Mouse (Mus musculus): ENCODE data around the gene Ptprd. TPM values are rescaled to one million over a fixed set of nuclear protein-coding genes. Genes with fewer than 3 reads are reported as not detected.
A peak's percentile ranks its signal among the peaks of the same experiment; 100 is the strongest.

The Ptprd gene
- polyA plus RNA-seq, 1 experiment from 2014 or later = 21.0 TPM

- no peaks in the 10 kb centered on the region for H3K9me3 ChIP-seq (ENCODE audit: control insufficient read depth, low read length)
- no peak overlapping the region for H3K9ac ChIP-seq (ENCODE audit: low read length)
- 0 out of 2 replicates have a peak, but pooled peaks cover 2% of the 10 kb centered on the region for H3K4me1 ChIP-seq (ENCODE audit: control insufficient read depth, insufficient read depth, low read length)
- H3K27me3 ChIP-seq (ENCODE audit: control insufficient read depth, insufficient read depth, low read length) = no peaks in the 10 kb centered on the region
- ATAC-seq (ENCODE audit: insufficient number of reproducible peaks, low FRiP score, low TSS enrichment, low read depth) = no peak
- no peak overlapping the region for H3K27ac ChIP-seq (replicated peaks; ENCODE audit: low read depth, low read length)
- 80% methylated on average over 5 of the region's 5 CpGs for WGBS
- no peak for DNase-seq (ENCODE audit: low spot score)
- no peaks in the 10 kb centered on the region for H3K36me3 ChIP-seq (ENCODE audit: control insufficient read depth, insufficient read depth, low read length)
- no peak overlapping the region for H3K4me3 ChIP-seq (ENCODE audit: low read depth, low read length)
- H3K4me2 ChIP-seq (ENCODE audit: low read depth, severe bottlenecking) = no peak overlapping the region
Observed at GRCm38 (mm10) chr4:76461336-76461735, 1750.4 kb downstream of the Ptprd start.

- no peak for DNase-seq (ENCODE audit: low spot score)
- Histone ChIP-seq H3K36me3 (ENCODE audit: control insufficient read depth, insufficient read depth, low read length) (no peaks in the 10 kb centered on the region), H3K27me3 (ENCODE audit: control insufficient read depth, insufficient read depth, low read length) (no peaks in the 10 kb centered on the region), H3K9ac (ENCODE audit: low read length) (no peak overlapping the region), H3K4me1 (ENCODE audit: control insufficient read depth, insufficient read depth, low read length) (0 out of 2 replicates have a peak, but pooled peaks cover 2% of the 10 kb centered on the region), H3K4me3 (ENCODE audit: low read depth, low read length) (no peak overlapping the region), H3K27ac (replicated peaks; ENCODE audit: low read depth, low read length) (no peak overlapping the region), H3K9me3 (ENCODE audit: control insufficient read depth, low read length) (no peaks in the 10 kb centered on the region), H3K4me2 (ENCODE audit: low read depth, severe bottlenecking) (no peak overlapping the region)
- ATAC-seq (ENCODE audit: insufficient number of reproducible peaks, low FRiP score, low TSS enrichment, low read depth) = no peak
- whole genome bisulfite sequencing = 67% methylated on average over 1 of the region's 1 CpGs
Observed at GRCm38 (mm10) chr4:76460556-76460955, 1751.2 kb downstream of the Ptprd start.

GRCm38 (mm10) chr4:76459621-76460020 is 1752.1 kb downstream of the Ptprd start:
- Histone ChIP-seq H3K4me2 (ENCODE audit: low read depth, severe bottlenecking) (no peak overlapping the region), H3K4me1 (ENCODE audit: control insufficient read depth, insufficient read depth, low read length) (0 out of 2 replicates have a peak, but pooled peaks cover 2% of the 10 kb centered on the region), H3K36me3 (ENCODE audit: control insufficient read depth, insufficient read depth, low read length) (no peaks in the 10 kb centered on the region), H3K27me3 (ENCODE audit: control insufficient read depth, insufficient read depth, low read length) (no peaks in the 10 kb centered on the region), H3K9ac (ENCODE audit: low read length) (no peak overlapping the region), H3K4me3 (ENCODE audit: low read depth, low read length) (no peak overlapping the region), H3K9me3 (ENCODE audit: control insufficient read depth, low read length) (no peaks in the 10 kb centered on the region), H3K27ac (replicated peaks; ENCODE audit: low read depth, low read length) (no peak overlapping the region)
- no peak for ATAC-seq (ENCODE audit: insufficient number of reproducible peaks, low FRiP score, low TSS enrichment, low read depth)
- no peak for DNase-seq (ENCODE audit: low spot score)

- DNase-seq (ENCODE audit: low spot score) (no peak), ATAC-seq (ENCODE audit: insufficient number of reproducible peaks, low FRiP score, low TSS enrichment, low read depth) (no peak)
- H3K4me2 ChIP-seq (ENCODE audit: low read depth, severe bottlenecking) = no peak overlapping the region
Observed at GRCm38 (mm10) chr4:76452286-76452685, 1759.5 kb downstream of the Ptprd start.

GRCm38 (mm10) chr4:76451019-76451552 is 1760.7 kb downstream of the Ptprd start:
- H3K36me3 ChIP-seq (ENCODE audit: control insufficient read depth, insufficient read depth, low read length) = no peaks in the 10 kb centered on the region
- ATAC-seq (ENCODE audit: insufficient number of reproducible peaks, low FRiP score, low TSS enrichment, low read depth) = no peak
- H3K9me3 ChIP-seq (ENCODE audit: control insufficient read depth, low read length) = no peaks in the 10 kb centered on the region
- H3K27ac ChIP-seq (replicated peaks; ENCODE audit: low read depth, low read length) = no peak overlapping the region; the same call in 1 of the 2 replicates
- 43% methylated on average over 8 of the region's 8 CpGs for WGBS
- H3K4me1 ChIP-seq (ENCODE audit: control insufficient read depth, insufficient read depth, low read length) = no peaks in the 10 kb centered on the region
- peak overlapping the region; percentile 97; the same call in 1 of the 2 replicates for H3K9ac ChIP-seq (ENCODE audit: low read length)
- peak overlapping the region; percentile 85 for H3K4me3 ChIP-seq (ENCODE audit: low read depth, low read length)
- DNase-seq (ENCODE audit: low spot score) = no peak
- H3K27me3 ChIP-seq (ENCODE audit: control insufficient read depth, insufficient read depth, low read length) = no peaks in the 10 kb centered on the region
- peak overlapping the region; percentile 69 for H3K4me2 ChIP-seq (ENCODE audit: low read depth, severe bottlenecking)

More at GRCm38 (mm10) chr4:76452286-76452685, 1759.5 kb downstream of the Ptprd start:
- Histone ChIP-seq H3K27ac (replicated peaks; ENCODE audit: low read depth, low read length) (no peak overlapping the region), H3K4me3 (ENCODE audit: low read depth, low read length) (no peak overlapping the region), H3K27me3 (ENCODE audit: control insufficient read depth, insufficient read depth, low read length) (no peaks in the 10 kb centered on the region), H3K9ac (ENCODE audit: low read length) (no peak overlapping the region), H3K36me3 (ENCODE audit: control insufficient read depth, insufficient read depth, low read length) (no peaks in the 10 kb centered on the region), H3K4me1 (ENCODE audit: control insufficient read depth, insufficient read depth, low read length) (no peaks in the 10 kb centered on the region), H3K9me3 (ENCODE audit: control insufficient read depth, low read length) (no peaks in the 10 kb centered on the region)
- whole genome bisulfite sequencing = 79% methylated on average over 4 of the region's 4 CpGs

- ATAC-seq (ENCODE audit: insufficient number of reproducible peaks, low FRiP score, low TSS enrichment, low read depth) = peak; percentile 83
- peak overlapping the region; percentile 97 for H3K9ac ChIP-seq (ENCODE audit: low read length)
- peak; percentile 79 for DNase-seq (ENCODE audit: low spot score)
- no peaks in the 10 kb centered on the region for H3K9me3 ChIP-seq (ENCODE audit: control insufficient read depth, low read length)
- under 1% methylated on average over 34 of the region's 34 CpGs for WGBS
- H3K4me1 ChIP-seq (ENCODE audit: control insufficient read depth, insufficient read depth, low read length) = no peaks in the 10 kb centered on the region
- no peaks in the 10 kb centered on the region for H3K36me3 ChIP-seq (ENCODE audit: control insufficient read depth, insufficient read depth, low read length)
- H3K27me3 ChIP-seq (ENCODE audit: control insufficient read depth, insufficient read depth, low read length) = no peaks in the 10 kb centered on the region
- peak overlapping the region; percentile 82 for H3K27ac ChIP-seq (replicated peaks; ENCODE audit: low read depth, low read length)
- H3K4me2 ChIP-seq (ENCODE audit: low read depth, severe bottlenecking) = peak overlapping the region; percentile 69
- H3K4me3 ChIP-seq (ENCODE audit: low read depth, low read length) = peak overlapping the region; percentile 85
Observed at GRCm38 (mm10) chr4:76450351-76451018, 1761.3 kb downstream of the Ptprd start.

GRCm38 (mm10) chr4:76449466-76450350 is 1762.1 kb downstream of the Ptprd start:
- Histone ChIP-seq H3K27ac (replicated peaks; ENCODE audit: low read depth, low read length) (peak overlapping the region; percentile 82), H3K4me3 (ENCODE audit: low read depth, low read length) (peak overlapping the region; percentile 85), H3K9ac (ENCODE audit: low read length) (peak overlapping the region; percentile 97), H3K27me3 (ENCODE audit: control insufficient read depth, insufficient read depth, low read length) (no peaks in the 10 kb centered on the region), H3K36me3 (ENCODE audit: control insufficient read depth, insufficient read depth, low read length) (no peaks in the 10 kb centered on the region), H3K4me1 (ENCODE audit: control insufficient read depth, insufficient read depth, low read length) (no peaks in the 10 kb centered on the region), H3K4me2 (ENCODE audit: low read depth, severe bottlenecking) (peak overlapping the region; percentile 69), H3K9me3 (ENCODE audit: control insufficient read depth, low read length) (no peaks in the 10 kb centered on the region)
- under 1% methylated on average over 93 of the region's 99 CpGs for WGBS
- peak; percentile 84 for DNase-seq (ENCODE audit: low spot score)
- peak; percentile 84 for ATAC-seq (ENCODE audit: insufficient number of reproducible peaks, low FRiP score, low TSS enrichment, low read depth)
